Mouse (Mus musculus) kidney, embryonic 16.5 days (tissue): Measurements from ENCODE around the gene Myom1. TPM values are rescaled to one million over a fixed set of nuclear protein-coding genes. Genes with fewer than 3 reads are reported as not detected.

Experiments used
- ATAC-seq: fragments of 200-750 bp; cut with Nextera tagmentation; 2 replicates; pipeline ENCODE4 v1.8.0; 2017; ENCODE audit warnings: moderate TSS enrichment; ENCODE audit not compliant: low FRiP score, low TSS enrichment
- H3K27ac ChIP-seq: fragments of 300-500 bp; sonication (generic); 2 replicates; pipeline ENCODE4 v1.5.1; 2014; ENCODE audit warnings: low read length
- H3K27me3 ChIP-seq: fragments of 300-500 bp; sonication (generic); 2 replicates; pipeline ENCODE4 v1.6.1; 2014; ENCODE audit warnings: low read length, control low read depth, mixed read lengths; ENCODE audit not compliant: insufficient read depth
- H3K36me3 ChIP-seq: fragments of 300-500 bp; sonication (generic); 2 replicates; pipeline ENCODE4 v1.6.1; 2014; ENCODE audit warnings: low read length, control low read depth, mixed read lengths; ENCODE audit not compliant: insufficient read depth
- H3K4me1 ChIP-seq: fragments of 300-500 bp; sonication (generic); 2 replicates; pipeline ENCODE4 v1.6.1; 2014; ENCODE audit warnings: low read length, control low read depth, mixed read lengths; ENCODE audit not compliant: insufficient read depth
- H3K4me2 ChIP-seq: fragments of 300-500 bp; sonication (generic); replicated peaks from 2 replicates; pipeline ENCODE4 v1.6.1; 2014; ENCODE audit warnings: low read depth, low read length
- H3K4me3 ChIP-seq: fragments of 300-500 bp; sonication (generic); 2 replicates; pipeline ENCODE4 v1.5.1; 2014; ENCODE audit warnings: mild to moderate bottlenecking, low read length
- H3K9ac ChIP-seq: fragments of 300-500 bp; sonication (generic); replicated peaks from 2 replicates; pipeline ENCODE4 v1.6.1; 2014; ENCODE audit warnings: low read length
- H3K9me3 ChIP-seq: fragments of 300-500 bp; sonication (generic); 2 replicates; pipeline ENCODE4 v1.6.1; 2016; ENCODE audit warnings: low read length, control low read depth
- WGBS: fragments of 180-500 bp; shearing (Covaris S2); extraction: QIAGEN DNeasy Blood & Tissue Kit; methylation state at CpG from one replicate; pipeline ENCODE4 v1.1.7; 2014; 5-methylcytosine and 5-hydroxymethylcytosine counted together
- polyA plus RNA-seq: library from polyadenylated mRNA; unstranded; fragments of >200 nt; fragmentation: Nextera tagmentation; extraction: Ambion mirVana; gene quantifications from 2 replicates; pipeline ENCODE4 v1.2.1, GENCODE M21; 2015

Myom1 gene
- polyA plus RNA-seq, 1 experiment from 2014 or later = 4.7 TPM

GRCm38 (mm10) chr17:71062870-71063602 is 60.6 kb downstream of the Myom1 start:
- WGBS = 59% methylated on average over 13 of the region's 13 CpGs
- Histone ChIP-seq H3K4me3 (no peak overlapping the region), H3K4me2 (no peak overlapping the region), H3K27me3 (no peaks in the 10 kb centered on the region), H3K4me1 (0 out of 2 replicates have a peak, but pooled peaks cover 5% of the 10 kb centered on the region), H3K36me3 (no peaks in the 10 kb centered on the region), H3K9ac (no peak overlapping the region), H3K27ac (no peak overlapping the region), H3K9me3 (no peaks in the 10 kb centered on the region)
- ATAC-seq = no peak

GRCm38 (mm10) chr17:71064463-71065014 is 62.1 kb downstream of the Myom1 start:
- Histone ChIP-seq H3K9ac (no peak overlapping the region), H3K27me3 (no peaks in the 10 kb centered on the region), H3K4me1 (0 out of 2 replicates have a peak, but pooled peaks cover 5% of the 10 kb centered on the region), H3K27ac (no peak overlapping the region), H3K36me3 (no peaks in the 10 kb centered on the region), H3K4me3 (no peak overlapping the region), H3K4me2 (no peak overlapping the region), H3K9me3 (no peaks in the 10 kb centered on the region)
- 64% methylated on average over 7 of the region's 7 CpGs for WGBS
- no peak for ATAC-seq

- Histone ChIP-seq H3K27me3 (no peaks in the 10 kb centered on the region), H3K9me3 (no peaks in the 10 kb centered on the region), H3K36me3 (no peaks in the 10 kb centered on the region), H3K4me1 (0 out of 2 replicates have a peak, but pooled peaks cover 5% of the 10 kb centered on the region), H3K4me3 (no peak overlapping the region), H3K27ac (no peak overlapping the region), H3K9ac (no peak overlapping the region), H3K4me2 (no peak overlapping the region)
- no peak for ATAC-seq
- WGBS = 70% methylated on average over 6 of the region's 6 CpGs
Observed at GRCm38 (mm10) chr17:71065127-71065526, 62.7 kb downstream of the Myom1 start.

- WGBS = 77% methylated on average over 9 of the region's 9 CpGs
Observed at GRCm38 (mm10) chr17:71069176-71069575, 66.7 kb downstream of the Myom1 start.

GRCm38 (mm10) chr17:71071958-71072357 is 69.5 kb downstream of the Myom1 start:
- no peak overlapping the region for H3K4me2 ChIP-seq
- H3K27ac ChIP-seq = no peak overlapping the region
- H3K36me3 ChIP-seq = no peaks in the 10 kb centered on the region
- no peaks in the 10 kb centered on the region for H3K4me1 ChIP-seq
- H3K27me3 ChIP-seq = no peaks in the 10 kb centered on the region
- H3K9ac ChIP-seq = no peak overlapping the region
- no peak overlapping the region for H3K4me3 ChIP-seq
- no peaks in the 10 kb centered on the region for H3K9me3 ChIP-seq
- ATAC-seq = no peak
- WGBS = 90% methylated on average over 10 of the region's 10 CpGs

More at GRCm38 (mm10) chr17:71069176-71069575, 66.7 kb downstream of the Myom1 start:
- no peak overlapping the region for H3K4me2 ChIP-seq
- H3K27ac ChIP-seq = no peak overlapping the region
- no peaks in the 10 kb centered on the region for H3K4me1 ChIP-seq
- no peak overlapping the region for H3K9ac ChIP-seq
- H3K27me3 ChIP-seq = no peaks in the 10 kb centered on the region
- no peaks in the 10 kb centered on the region for H3K9me3 ChIP-seq
- H3K36me3 ChIP-seq = no peaks in the 10 kb centered on the region
- no peak overlapping the region for H3K4me3 ChIP-seq
- no peak for ATAC-seq

- H3K4me3 ChIP-seq = no peak overlapping the region
- no peak overlapping the region for H3K27ac ChIP-seq
- no peak overlapping the region for H3K9ac ChIP-seq
- no peaks in the 10 kb centered on the region for H3K36me3 ChIP-seq
- no peak for ATAC-seq
- 54% methylated on average over 4 of the region's 4 CpGs for WGBS
- no peaks in the 10 kb centered on the region for H3K9me3 ChIP-seq
- no peaks in the 10 kb centered on the region for H3K4me1 ChIP-seq
- H3K27me3 ChIP-seq = no peaks in the 10 kb centered on the region
- no peak overlapping the region for H3K4me2 ChIP-seq
Observed at GRCm38 (mm10) chr17:71074386-71074785, 72.0 kb downstream of the Myom1 start.

GRCm38 (mm10) chr17:71081986-71082385 is 79.6 kb downstream of the Myom1 start:
- Histone ChIP-seq H3K9ac (no peak overlapping the region), H3K4me2 (no peak overlapping the region), H3K4me1 (peaks cover 8% of the 10 kb centered on the region; the same call in 1 of the 2 replicates), H3K27me3 (no peaks in the 10 kb centered on the region), H3K9me3 (no peaks in the 10 kb centered on the region), H3K27ac (no peak overlapping the region), H3K36me3 (no peaks in the 10 kb centered on the region), H3K4me3 (no peak overlapping the region)
- WGBS = 42% methylated on average over 7 of the region's 7 CpGs
- no peak for ATAC-seq

GRCm38 (mm10) chr17:71086969-71087368 is 84.5 kb downstream of the Myom1 start:
- H3K9me3 ChIP-seq = no peaks in the 10 kb centered on the region
- H3K4me2 ChIP-seq = no peak overlapping the region
- WGBS = 77% methylated on average over 4 of the region's 4 CpGs
- H3K9ac ChIP-seq = no peak overlapping the region
- H3K4me3 ChIP-seq = no peak overlapping the region
- no peaks in the 10 kb centered on the region for H3K36me3 ChIP-seq
- H3K4me1 ChIP-seq = peaks cover 28% of the 10 kb centered on the region
- no peak for ATAC-seq
- no peaks in the 10 kb centered on the region for H3K27me3 ChIP-seq
- H3K27ac ChIP-seq = no peak overlapping the region

GRCm38 (mm10) chr17:71087396-71088153 is 85.1 kb downstream of the Myom1 start:
- Histone ChIP-seq H3K27ac (0 out of 2 replicates have a peak overlapping the region, but pooled peaks have one; percentile 14), H3K4me3 (no peak overlapping the region), H3K9ac (no peak overlapping the region), H3K4me2 (no peak overlapping the region), H3K9me3 (no peaks in the 10 kb centered on the region), H3K27me3 (no peaks in the 10 kb centered on the region), H3K4me1 (peaks cover 23% of the 10 kb centered on the region), H3K36me3 (no peaks in the 10 kb centered on the region)
- WGBS = 73% methylated on average over 8 of the region's 8 CpGs
- ATAC-seq = peak; percentile 63; the same call in 1 of the 2 replicates
